Mouse (Mus musculus): ENCODE measurements at regions not wholly inside any gene's neighbourhood (a gene's known extent, or its start where the extent isn't known, plus 50 kb on each side); places are given as distances from the start of the nearest gene placed in this dataset.
A peak's percentile ranks its signal among the peaks of the same experiment; 100 is the strongest.

DNA sequence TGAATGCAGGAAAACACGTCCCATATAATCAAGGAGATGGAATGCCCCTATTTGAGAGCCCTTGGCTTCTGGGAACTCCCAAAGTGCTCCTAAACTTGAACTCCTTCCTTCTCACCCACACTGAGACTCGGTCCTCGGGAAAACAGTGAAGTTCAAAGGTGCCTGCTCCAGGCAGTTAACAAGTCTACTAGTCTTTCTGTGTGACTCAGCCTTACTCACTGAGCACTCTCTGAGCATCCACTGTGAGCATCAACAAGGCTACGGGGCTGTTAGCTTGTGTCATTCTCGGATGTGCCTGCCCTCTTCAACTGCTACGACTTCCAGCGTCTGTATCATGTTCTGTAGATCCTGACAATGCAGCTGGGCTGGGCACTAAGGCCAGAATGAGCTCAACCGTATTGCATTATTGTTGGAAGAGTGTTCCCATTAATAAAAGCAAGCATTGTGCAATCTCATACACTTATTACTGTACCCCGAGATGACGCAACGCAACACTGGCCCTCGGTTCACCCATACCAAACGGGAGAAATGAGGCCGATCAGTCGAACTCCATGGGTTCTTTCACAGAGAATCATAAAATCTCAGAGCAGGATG lies 96.1 kb upstream of the Egr2 start:
- DNase-seq (ENCODE audit: low spot score) = no peak

DNA sequence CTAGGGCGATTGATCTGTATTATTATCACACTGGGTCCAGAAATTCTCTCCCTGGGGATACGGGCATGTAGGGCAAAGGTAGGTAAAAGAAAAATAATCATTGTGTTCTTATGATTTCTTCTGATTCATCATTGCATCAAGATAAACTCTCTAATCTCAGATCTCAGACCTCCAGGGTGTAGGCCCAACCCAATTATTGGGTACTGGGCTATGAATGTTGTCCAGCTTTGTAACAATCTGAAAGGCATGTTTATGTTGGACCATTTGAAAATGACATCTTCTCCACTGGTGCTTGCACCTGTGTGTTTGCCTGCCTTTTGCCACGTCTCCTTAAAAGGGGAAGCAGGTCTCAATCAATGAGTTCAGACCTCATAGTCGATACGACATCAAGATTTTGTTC lies 95.4 kb upstream of the Egr2 start:
- DNase-seq (ENCODE audit: low spot score) = no peak

DNA sequence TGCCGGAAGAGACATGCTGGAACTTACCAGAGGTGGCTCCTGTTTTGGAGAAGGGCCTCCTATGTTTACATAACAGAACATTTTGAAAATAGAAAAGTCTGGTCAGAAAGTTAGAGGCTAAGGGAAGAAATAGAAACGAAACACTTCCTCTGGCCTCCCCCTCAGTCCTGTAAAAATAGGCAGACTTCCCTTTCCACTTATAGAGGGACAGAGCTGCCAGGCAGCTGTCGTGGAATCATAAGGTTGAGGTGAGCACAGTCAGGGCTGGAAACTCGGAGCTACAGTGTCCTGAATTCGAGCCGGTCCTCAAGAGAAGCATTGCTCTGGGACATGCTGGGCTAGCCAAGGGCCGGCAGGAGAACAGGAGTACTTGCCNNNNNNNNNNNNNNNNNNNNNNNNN lies 94.0 kb upstream of the Egr2 start:
- no peak for DNase-seq (ENCODE audit: low spot score)

DNA sequence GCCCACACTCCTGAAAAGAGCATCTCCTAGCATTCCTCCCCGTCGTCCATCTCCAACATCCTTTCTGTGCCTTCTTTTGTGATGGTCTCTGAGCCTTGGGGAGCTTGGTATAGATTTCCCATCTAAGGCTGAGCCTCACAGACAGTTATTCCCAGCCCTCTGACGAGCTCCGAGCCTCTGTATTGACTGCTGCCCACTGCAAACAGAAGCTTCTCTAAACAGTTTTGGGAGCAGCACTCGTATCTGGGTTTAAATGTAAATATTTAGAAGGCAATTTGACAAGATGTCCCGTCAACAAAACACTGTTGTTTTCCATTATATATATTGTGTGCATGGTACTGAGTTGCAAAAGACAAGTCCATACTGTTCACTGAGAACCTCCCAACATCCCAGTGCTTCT lies 86.4 kb upstream of the Egr2 start:
- no peak for DNase-seq (ENCODE audit: low spot score)

DNA sequence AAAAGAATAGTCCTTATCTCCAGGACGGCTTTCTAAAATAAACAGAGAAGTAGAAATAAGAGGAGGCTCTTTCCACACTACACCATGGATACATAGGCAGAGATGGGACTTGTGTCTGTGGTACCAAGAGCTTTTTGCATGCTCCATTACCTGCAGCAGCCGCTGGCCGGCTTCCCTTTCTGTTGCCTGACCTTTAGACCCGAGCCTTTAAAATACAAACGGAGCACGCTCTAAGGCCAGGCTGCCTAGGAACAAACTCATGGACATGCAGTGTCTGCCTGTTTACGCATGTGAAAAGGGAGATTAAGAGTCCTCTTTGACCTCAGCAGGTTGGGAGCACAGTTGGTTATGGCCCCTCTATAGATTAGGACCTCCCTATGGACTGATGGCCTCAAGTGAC lies 81.1 kb upstream of the Egr2 start:
- DNase-seq (ENCODE audit: low spot score) = no peak

DNA sequence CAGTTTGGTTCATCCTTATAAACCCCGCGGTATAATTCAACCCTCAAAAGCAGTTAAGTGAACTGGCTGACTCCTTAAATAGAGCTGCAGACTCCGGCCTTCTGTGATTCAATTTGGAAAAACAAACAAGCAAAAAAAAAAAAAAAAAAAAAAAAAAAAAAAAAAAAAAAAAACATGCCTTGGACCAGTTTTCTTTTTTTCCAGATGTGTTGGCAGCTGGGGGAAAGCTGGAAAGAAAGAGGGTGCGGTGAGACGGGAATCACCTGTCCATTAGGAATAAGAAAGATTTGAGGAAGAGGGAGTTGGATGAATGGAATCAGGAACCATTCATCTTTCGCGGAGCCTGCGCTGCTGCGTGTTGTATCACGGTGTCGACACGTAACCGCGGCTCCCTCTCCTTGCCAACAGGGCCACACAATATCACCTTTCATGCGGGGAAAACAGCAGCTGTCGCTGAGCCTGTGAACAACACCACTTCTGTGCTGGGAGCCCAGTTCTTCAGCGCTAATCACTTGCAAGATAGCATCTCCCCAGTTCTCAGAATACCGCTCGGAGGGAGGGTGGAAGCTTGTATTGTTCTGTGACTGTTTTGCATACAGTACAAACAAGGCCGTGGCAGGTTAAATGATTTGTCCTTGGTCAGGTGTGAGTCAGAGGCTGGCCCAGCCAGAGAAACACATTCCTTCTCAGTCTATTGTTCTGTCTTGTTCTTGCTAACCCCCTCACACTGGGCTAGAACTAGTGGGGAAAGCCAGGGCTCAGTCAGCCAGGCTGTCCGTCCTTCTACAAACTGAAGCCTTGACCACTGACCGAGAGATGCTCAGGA lies 76.6 kb upstream of the Egr2 start:
- no peak for DNase-seq (ENCODE audit: low spot score)

DNA sequence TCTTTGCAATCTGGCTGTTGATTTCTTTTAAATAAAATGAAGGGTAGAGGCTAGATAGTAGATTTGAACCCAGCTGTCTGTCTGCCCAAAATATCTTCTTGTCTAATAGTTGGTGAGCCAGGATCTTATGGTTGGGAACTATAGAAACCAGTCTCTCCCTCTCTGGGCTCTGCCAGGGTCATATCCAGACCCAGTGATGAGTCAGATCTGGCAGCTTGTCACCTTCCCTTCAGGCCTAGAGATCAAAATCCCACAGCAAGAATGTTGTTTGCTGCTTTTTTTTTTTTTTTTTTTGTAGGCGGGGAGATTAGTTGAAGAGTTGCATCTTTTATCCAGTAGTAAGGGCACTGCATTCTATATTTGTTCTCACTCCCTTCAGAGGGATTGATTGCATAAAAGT lies 74.0 kb upstream of the Egr2 start:
- DNase-seq (ENCODE audit: low spot score) = no peak

DNA sequence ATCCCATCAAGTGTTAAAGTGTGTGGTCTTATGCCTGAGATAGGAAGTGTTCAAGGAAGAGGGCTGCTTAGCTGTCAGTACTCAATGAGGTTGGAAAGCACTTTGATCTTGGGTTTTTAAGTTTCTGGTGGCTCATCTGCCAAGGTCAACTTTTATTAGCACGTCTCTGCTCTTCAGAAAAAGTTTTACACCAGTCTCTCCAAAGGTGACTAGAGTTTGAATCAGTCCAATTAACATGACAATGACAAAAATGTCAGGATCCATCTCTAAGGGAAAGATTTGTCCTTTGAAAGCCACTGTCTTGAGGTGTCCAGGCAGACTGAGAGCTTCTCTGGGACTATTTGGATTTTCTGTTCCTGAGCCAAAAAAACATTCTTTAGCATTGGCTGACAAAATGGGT lies 73.4 kb upstream of the Egr2 start:
- DNase-seq (ENCODE audit: low spot score) = no peak

DNA sequence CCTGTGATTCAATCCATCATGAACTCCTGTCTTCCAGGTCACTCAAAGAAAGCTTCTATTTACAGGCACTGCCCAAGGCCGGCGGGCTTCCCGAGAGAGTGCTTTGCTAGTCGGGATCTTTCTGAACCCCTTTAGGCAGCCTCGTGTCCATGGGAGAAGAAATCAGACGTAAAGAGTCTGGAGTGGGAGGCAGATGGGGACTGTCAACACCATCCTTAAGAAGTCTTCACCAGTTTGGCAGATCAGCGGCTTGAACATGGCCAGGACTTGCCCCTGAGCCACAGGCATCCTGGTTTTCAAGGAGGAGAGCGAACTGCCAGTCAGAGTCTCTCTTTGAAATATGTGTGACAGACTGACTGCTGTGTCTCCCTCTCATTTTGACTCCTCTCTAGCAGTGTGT lies 66.6 kb upstream of the Egr2 start:
- no peak for DNase-seq (ENCODE audit: low spot score)

DNA sequence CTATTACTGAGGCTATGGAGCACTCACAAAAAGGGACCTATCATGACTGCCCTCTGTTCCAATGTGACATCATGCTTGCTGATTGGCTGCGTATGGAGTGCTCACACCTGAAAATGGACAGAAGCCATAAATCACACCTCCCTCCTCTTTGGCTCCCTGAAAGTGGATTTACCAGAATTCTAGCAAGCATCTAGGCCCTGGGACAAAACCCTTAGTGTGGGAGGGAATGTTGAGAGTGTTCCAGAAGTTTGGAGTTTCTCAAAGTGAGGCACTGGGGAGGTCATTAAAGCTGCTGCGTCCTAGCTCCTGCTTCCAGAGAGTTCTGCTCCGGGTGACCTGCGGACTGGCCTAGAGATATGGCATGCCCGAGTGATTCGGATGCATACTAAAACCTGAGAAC lies 62.3 kb upstream of the Egr2 start:
- DNase-seq (ENCODE audit: low spot score) = no peak

DNA sequence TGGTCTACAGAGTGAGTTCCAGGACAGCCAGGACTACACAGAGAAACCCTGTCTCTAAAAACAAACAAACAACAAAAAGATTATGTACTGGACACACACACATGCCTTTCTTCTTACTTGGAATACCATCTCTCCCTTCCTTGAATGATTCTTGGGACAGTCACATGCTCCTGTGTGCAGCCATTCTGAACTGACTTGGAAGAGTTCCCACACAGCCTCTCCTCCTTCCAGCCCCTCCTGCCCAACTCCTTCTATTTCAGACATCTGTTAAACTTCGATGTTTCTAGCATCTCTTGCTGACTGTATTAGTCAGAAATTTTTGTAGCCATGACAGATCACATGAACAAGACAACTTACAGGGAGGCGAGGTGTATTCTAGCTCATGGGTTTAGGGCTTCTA lies 60.9 kb upstream of the Egr2 start:
- no peak for DNase-seq (ENCODE audit: low spot score)

DNA sequence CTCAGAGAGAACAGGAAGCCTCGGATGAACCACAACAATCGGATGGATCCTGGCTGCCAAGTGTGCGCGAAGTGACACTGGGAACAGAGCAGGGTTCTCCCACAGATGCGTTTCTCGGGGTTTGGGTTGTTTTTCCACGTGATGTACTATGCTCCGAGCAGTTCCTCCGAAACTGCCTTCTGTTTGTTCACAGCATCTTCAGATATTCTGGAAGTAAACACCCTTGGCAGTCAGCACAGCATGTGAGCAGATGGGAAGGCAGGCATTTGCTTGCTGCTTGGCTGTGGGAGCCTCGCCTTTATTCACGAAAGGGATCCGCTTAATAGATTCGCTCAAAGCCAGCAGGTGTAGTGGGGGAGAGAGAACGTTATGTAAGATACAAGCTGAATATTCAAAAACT lies 53.0 kb upstream of the Egr2 start:
- DNase-seq (ENCODE audit: low spot score) = peak; percentile 42

DNA sequence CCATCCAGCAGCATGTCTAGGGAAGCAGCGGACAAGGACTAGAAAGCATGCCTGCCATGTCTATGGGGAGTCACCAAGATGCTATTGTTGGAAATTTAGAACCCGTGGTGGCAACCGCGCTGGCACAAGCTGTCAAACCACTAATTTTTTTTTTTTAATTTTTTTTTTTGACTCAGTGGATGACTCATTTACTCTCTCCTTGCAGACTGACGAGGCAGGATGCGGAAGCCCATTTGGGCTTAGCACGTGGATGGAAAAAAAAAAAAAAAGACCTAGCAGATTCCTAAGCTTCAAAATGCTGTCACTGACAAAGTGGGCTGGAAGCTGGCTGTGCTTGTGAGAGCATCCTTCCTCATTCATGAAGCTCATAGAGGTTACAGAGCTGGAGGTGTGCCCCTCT lies 51.9 kb upstream of the Egr2 start:
- DNase-seq (ENCODE audit: low spot score) = no peak

DNA sequence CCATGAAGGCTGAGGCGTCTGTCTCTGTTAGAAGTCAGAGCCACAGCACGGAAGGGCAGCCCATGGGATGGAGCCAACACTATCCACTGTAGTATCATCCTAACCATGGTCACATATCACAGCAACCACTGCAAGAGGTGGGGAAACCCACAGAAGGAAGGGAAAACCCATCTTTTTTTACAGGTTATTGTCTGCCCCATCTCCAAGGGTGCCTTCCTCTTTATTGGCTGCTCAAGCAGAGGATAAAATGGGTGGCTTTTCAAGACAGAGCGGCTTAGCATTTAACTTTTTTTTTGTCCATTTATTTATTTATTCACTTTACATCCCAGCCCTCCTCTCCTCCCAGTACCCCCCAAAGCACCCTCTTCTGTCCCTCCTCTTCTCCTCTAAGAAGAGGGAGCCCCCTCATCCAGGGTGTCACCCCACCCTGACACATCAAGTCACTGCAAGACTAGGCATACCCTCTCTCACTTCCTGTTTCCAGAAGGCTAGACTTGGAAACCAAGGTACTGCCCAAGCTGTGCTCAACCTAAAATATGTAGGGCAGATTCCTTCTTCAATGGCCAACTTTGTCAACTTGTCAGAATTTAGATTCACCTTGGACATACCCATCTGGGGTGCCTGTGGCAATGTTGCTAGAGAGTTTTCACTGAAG lies 51.1 kb upstream of the Egr2 start:
- no peak for DNase-seq (ENCODE audit: low spot score)
